Mouse (Mus musculus) forebrain, embryonic 14.5 days (tissue): ENCODE data around the gene Ltbp1. TPM values are rescaled to one million over a fixed set of nuclear protein-coding genes. Genes with fewer than 3 reads are reported as not detected.

Source experiments
- ATAC-seq: fragments of 200-750 bp; cut with Nextera tagmentation; 2 replicates; pipeline ENCODE4 v1.8.0; 2017; ENCODE audit warnings: mild to moderate bottlenecking, moderate library complexity
- DNase-seq: peaks from one replicate; pipeline ENCODE4 v3.0.0-alpha.2; 2015; ENCODE audit warnings: low spot score
- H3K27ac ChIP-seq: fragments of 300-500 bp; sonication (generic); 2 replicates; pipeline ENCODE4 v1.5.1; 2014; ENCODE audit warnings: low read depth, mild to moderate bottlenecking, control low read depth, low read length, moderate library complexity
- H3K27me3 ChIP-seq: fragments of 300-500 bp; sonication (generic); replicated peaks from 2 replicates; pipeline ENCODE4 v1.6.1; 2014; ENCODE audit warnings: low read length, control low read depth, mixed read lengths; ENCODE audit not compliant: control insufficient read depth, insufficient read depth
- H3K36me3 ChIP-seq: fragments of 300-500 bp; sonication (generic); 2 replicates; pipeline ENCODE4 v1.6.1; 2014; ENCODE audit warnings: low read length, control low read depth; ENCODE audit not compliant: control insufficient read depth, insufficient read depth
- H3K4me1 ChIP-seq: fragments of 300-500 bp; sonication (generic); 2 replicates; pipeline ENCODE4 v1.6.1; 2014; ENCODE audit warnings: antibody characterized with exemption, low read length, control low read depth; ENCODE audit not compliant: control insufficient read depth, insufficient read depth
- H3K4me2 ChIP-seq: fragments of 300-500 bp; sonication (generic); 2 replicates; pipeline ENCODE4 v1.6.1; 2014; ENCODE audit warnings: mild to moderate bottlenecking, control low read depth, low read length
- H3K4me3 ChIP-seq: fragments of 300-500 bp; sonication (generic); 2 replicates; pipeline ENCODE4 v1.5.1; 2014; ENCODE audit warnings: low read depth, low read length, control low read depth
- H3K9ac ChIP-seq: fragments of 300-500 bp; sonication (generic); 2 replicates; pipeline ENCODE4 v1.6.1; 2014; ENCODE audit warnings: mild to moderate bottlenecking, low read length, control low read depth, moderate library complexity
- H3K9me3 ChIP-seq: fragments of 300-500 bp; sonication (generic); replicated peaks from 2 replicates; pipeline ENCODE4 v1.6.1; 2016; ENCODE audit warnings: low read length, control low read depth, mixed read lengths; ENCODE audit not compliant: control insufficient read depth
- WGBS: fragments of 180-500 bp; shearing (Covaris S2); extraction: QIAGEN DNeasy Blood & Tissue Kit; methylation state at CpG from one replicate; pipeline ENCODE4 v1.1.7; 2014; 5-methylcytosine and 5-hydroxymethylcytosine counted together
- polyA plus RNA-seq: library from polyadenylated mRNA; unstranded; fragments of >200 nt; fragmentation: Nextera tagmentation; extraction: Ambion mirVana; gene quantifications from 2 replicates; pipeline ENCODE4 v1.2.1, GENCODE M21; 2014

Gene Ltbp1
- 4.2 and 4.5 TPM in 2 replicates for polyA plus RNA-seq

DNA sequence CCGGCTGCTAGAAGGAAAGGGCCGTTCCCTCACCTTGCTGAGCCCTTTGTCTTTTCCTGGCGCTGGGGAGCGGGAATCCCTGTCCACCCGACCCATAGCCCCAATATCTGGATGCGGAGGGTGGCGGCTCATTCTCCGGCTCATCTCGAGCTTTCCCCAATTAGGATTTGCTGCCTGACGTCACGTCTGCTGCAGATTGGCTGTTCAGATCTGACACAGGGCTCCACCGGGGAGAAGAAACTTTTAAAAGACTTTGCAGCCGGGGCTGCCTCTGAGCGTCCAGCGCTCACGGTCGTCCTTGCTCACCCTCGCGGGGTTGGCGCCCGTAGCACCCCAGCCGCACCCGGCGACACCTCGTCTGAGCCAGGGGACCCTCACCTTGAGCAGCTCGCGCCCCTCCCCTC lies at the start of gene Ltbp1:
Ltbp1 (plus strand) TSS at position 288 of the 404 bp plus-strand sequence.
- WGBS: under 1% methylated on average over 27 of the region's 27 CpGs
- Histone ChIP-seq H3K4me3 (peak within 1 kb of the TSS; percentile 79), H3K27me3 (no peaks in the 10 kb centered on the region), H3K4me1 (peaks cover 5% of the 10 kb centered on the region; the same call in 1 of the 2 replicates), H3K9me3 (no peaks in the 10 kb centered on the region), H3K9ac (peak within 1 kb of the TSS; percentile 75), H3K4me2 (peak within 1 kb of the TSS; percentile 100), H3K36me3 (no peaks in the 10 kb centered on the region), H3K27ac (peak within 1 kb of the TSS; percentile 65; the same call in 1 of the 2 replicates)
- ATAC-seq (peak; percentile 86), DNase-seq (peak; percentile 88)

DNA sequence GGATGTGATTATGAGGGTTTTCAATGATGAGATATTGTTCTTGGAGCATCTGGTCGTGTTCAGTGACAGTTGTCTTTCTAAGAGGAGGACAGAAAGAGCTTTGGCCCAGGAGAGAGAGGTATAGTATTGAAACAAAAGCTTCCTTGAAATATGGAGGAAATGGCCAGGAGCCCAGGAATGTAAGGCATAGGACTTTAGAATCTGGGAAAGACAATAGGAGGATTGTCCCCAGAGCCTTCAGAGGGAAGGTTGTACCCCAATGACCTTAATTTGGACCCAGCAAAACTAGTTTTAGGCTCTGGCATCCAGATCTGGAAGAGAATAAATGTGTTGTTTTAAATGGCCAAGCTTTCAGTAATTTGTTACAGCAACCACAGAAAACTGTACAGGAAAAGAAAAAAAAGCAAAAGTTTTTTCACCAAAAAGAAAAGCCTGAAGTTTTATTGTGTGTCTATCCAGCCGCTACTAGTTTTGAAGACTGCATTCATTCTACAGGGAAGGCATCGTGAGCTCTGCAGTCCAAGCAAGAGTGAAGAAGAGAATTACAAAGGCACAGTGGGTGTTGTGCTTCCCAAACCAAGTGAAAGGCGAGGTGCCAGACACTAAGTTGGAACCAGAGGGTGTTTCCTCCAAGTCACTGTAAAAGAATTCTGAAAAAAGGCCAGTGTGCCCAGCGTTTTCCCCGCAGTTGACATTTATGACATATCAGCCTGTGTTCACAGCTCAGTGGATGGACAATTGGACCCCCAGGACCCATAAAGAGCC lies 45.7 kb upstream of the Ltbp1 start:
- ATAC-seq: no peak
- no peaks in the 10 kb centered on the region for H3K9me3 ChIP-seq
- no peak overlapping the region for H3K9ac ChIP-seq
- H3K27me3 ChIP-seq: no peaks in the 10 kb centered on the region
- H3K4me3 ChIP-seq: no peak overlapping the region
- no peak overlapping the region for H3K4me2 ChIP-seq
- no peaks in the 10 kb centered on the region for H3K4me1 ChIP-seq
- no peaks in the 10 kb centered on the region for H3K36me3 ChIP-seq
- DNase-seq: no peak
- 38% methylated on average over 6 of the region's 6 CpGs for WGBS
- no peak overlapping the region for H3K27ac ChIP-seq

DNA sequence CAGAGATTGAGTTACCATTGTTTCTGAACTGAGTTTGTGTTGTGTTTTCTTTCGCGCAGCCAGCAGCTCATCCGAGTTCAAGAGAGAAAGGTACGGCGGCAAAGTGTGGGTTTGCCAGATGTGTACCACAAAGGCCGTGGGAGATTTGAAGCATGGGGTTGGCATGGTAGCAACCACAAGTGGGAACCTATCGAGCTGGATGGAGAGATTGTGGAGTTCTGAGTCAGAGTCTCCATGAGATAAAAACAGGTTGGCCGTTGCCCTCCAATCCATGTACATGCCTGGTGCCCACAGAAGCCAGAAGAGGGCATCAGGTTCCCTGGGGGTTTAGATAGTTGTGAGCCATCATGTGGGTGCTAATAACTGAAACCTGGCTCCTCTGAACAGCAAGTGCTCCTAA lies 42.1 kb upstream of the Ltbp1 start:
- H3K27ac ChIP-seq: no peak overlapping the region
- H3K36me3 ChIP-seq: no peaks in the 10 kb centered on the region
- H3K4me3 ChIP-seq: no peak overlapping the region
- no peaks in the 10 kb centered on the region for H3K4me1 ChIP-seq
- no peak overlapping the region for H3K9ac ChIP-seq
- H3K27me3 ChIP-seq: no peaks in the 10 kb centered on the region
- WGBS: 95% methylated on average over 8 of the region's 8 CpGs
- ATAC-seq (no peak), DNase-seq (no peak)
- no peak overlapping the region for H3K4me2 ChIP-seq
- H3K9me3 ChIP-seq: no peaks in the 10 kb centered on the region

DNA sequence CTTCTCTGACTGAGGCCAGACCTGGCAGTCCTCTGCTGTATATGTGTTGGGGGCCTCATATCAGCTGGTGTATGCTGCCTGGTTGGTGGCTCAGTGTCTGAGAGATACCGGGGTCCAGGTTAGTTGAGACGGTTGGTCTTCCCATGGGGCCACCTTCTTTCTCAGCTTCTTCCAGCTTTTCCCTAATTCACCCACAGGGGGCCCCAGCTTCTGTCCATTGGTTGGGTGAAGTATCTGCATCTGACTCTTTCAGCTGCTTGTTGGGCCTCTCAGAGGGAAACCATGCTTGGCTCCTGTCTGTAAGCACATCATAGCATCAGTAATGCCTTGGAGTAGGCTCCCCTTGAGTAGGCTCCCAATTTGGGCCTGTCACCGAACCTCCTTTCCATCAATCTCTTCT lies 41.5 kb upstream of the Ltbp1 start:
- Histone ChIP-seq H3K36me3 (no peaks in the 10 kb centered on the region), H3K4me2 (no peak overlapping the region), H3K4me3 (no peak overlapping the region), H3K4me1 (no peaks in the 10 kb centered on the region), H3K9me3 (no peaks in the 10 kb centered on the region), H3K9ac (no peak overlapping the region), H3K27me3 (no peaks in the 10 kb centered on the region), H3K27ac (no peak overlapping the region)
- 89% methylated on average over 3 of the region's 3 CpGs for WGBS
- DNase-seq (no peak), ATAC-seq (no peak)

DNA sequence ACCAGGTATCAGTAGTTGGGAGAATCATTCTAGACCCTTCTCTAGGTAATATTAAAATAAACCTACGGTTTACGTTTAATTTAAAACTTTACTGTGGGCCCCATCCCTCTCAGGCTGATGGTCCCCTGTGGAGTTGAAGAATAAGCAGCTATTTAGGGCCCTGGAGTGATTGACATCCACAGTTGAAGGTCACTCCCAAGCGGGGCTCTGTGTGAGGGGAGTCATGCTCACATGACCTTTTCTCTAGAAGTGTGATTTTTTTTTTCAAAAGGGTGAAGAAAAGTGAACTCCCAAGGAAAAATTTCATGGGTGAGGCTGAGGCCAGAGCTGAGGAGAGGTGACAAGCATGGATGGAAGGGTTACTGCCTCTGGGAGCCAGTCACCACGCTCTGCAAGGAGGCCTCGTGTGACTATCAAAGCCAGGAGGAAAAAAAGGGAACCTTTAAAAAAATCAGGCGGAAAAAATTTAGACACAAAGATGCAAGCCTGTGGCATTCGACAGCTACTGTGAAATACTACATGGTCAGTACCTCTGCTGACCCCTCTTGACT lies 38.0 kb upstream of the Ltbp1 start:
- Histone ChIP-seq H3K9ac (no peak overlapping the region), H3K36me3 (no peaks in the 10 kb centered on the region), H3K4me3 (no peak overlapping the region), H3K27me3 (no peaks in the 10 kb centered on the region), H3K27ac (no peak overlapping the region), H3K9me3 (no peaks in the 10 kb centered on the region), H3K4me1 (no peaks in the 10 kb centered on the region), H3K4me2 (no peak overlapping the region)
- 26% methylated on average over 7 of the region's 7 CpGs for WGBS
- DNase-seq (no peak), ATAC-seq (no peak)

DNA sequence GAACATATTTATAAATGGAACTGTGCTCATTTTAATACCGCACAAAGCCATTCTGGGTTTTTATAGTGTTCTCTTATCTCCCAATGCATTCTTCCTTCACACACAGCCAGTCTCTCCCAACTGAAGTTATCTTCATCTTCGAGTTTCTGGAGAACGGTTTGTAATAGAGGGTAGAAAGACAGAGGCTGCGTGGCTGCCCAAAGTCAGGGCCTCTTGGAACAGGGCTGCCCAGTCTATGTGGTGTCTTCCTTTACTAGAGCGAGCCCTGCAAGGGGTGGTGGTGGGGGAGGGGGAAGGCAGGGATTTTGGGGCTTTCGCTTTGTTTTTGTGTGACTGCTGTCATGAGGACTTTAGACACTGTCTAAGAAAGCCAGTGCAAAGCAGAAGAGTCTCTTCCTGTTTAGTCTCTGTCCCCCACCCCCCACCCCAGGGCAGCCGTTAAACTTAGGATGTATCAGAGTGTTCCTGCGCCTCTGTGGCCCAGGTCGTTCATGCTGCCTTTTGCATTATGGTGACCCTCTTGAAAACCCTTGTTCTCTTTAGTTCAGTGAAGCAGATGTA lies 37.1 kb upstream of the Ltbp1 start:
- Histone ChIP-seq H3K27ac (no peak overlapping the region), H3K27me3 (no peaks in the 10 kb centered on the region), H3K4me3 (no peak overlapping the region), H3K9me3 (no peaks in the 10 kb centered on the region), H3K4me1 (no peaks in the 10 kb centered on the region), H3K4me2 (no peak overlapping the region), H3K36me3 (no peaks in the 10 kb centered on the region), H3K9ac (no peak overlapping the region)
- DNase-seq (no peak), ATAC-seq (no peak; the same call in 1 of the 2 replicates)
- 76% methylated on average over 9 of the region's 9 CpGs for WGBS

DNA sequence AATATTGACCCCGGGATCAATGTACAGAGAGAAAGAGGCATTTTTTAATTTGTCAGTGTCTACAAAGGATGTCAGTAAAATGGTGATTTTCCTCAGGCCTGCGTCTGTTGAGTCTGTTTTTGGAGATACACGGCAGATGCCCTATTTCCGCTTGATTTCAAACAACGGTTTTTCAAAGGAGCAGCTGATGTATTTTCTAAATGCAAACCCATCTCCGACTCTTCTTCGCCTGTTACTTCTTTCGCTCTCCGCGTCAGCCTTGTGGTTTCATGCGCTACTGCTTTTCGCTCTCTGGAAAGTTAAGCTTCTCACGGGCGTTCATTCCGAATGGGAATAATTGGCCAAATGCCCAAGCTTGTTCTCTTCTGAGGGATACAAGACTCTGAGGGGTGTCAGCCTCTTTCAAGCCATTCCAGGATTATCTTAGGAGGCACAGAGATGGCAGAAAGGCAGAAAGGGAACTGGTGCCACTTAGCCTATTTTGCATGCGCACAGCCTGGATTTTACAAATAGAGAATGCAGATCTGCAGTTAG lies 36.6 kb upstream of the Ltbp1 start:
- DNase-seq: peak; percentile 73
- no peaks in the 10 kb centered on the region for H3K27me3 ChIP-seq
- H3K36me3 ChIP-seq: no peaks in the 10 kb centered on the region
- no peak overlapping the region for H3K9ac ChIP-seq
- no peak overlapping the region for H3K27ac ChIP-seq
- H3K4me3 ChIP-seq: no peak overlapping the region
- H3K4me2 ChIP-seq: no peak overlapping the region
- WGBS: 41% methylated on average over 16 of the region's 16 CpGs
- ATAC-seq: peak; percentile 55; the same call in 1 of the 2 replicates
- no peaks in the 10 kb centered on the region for H3K4me1 ChIP-seq
- H3K9me3 ChIP-seq: no peaks in the 10 kb centered on the region

DNA sequence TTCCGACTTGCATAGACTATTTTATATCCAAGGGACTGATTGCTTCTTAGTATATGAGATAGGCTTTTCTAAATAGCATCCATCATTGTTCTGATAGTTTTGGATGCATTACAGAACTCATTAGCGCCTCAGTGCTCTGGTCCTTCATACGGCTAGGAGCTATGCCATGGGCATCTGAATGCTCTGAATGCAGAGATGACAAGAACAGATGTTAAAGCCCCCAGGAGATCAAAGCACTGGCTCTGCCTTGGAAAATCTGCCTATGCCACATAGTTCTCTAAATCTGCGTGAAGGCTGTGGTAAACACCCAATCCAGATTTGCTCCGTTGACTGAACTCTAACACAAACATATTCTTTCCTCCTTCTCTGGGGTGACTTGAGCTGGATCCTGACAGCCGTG lies 30.2 kb upstream of the Ltbp1 start:
- WGBS: 60% methylated on average over 6 of the region's 6 CpGs
- peak; percentile 62 for DNase-seq
- no peaks in the 10 kb centered on the region for H3K9me3 ChIP-seq
- no peak overlapping the region for H3K27ac ChIP-seq
- no peak overlapping the region for H3K4me3 ChIP-seq
- no peak overlapping the region for H3K4me2 ChIP-seq
- H3K4me1 ChIP-seq: no peaks in the 10 kb centered on the region
- H3K9ac ChIP-seq: no peak overlapping the region
- H3K27me3 ChIP-seq: no peaks in the 10 kb centered on the region
- no peaks in the 10 kb centered on the region for H3K36me3 ChIP-seq
- ATAC-seq: peak; percentile 59; the same call in 1 of the 2 replicates
